Mouse (Mus musculus) adrenal gland, postnatal 25 days (tissue): Measurements from ENCODE around the gene Mtmr4. TPM values are rescaled to one million over a fixed set of nuclear protein-coding genes. Genes with fewer than 3 reads are reported as not detected.

Experiments used
- DNase-seq: peaks from one replicate; pipeline ENCODE4 v3.0.0; 2021; ENCODE audit warnings: mixed read lengths
- long read RNA-seq: library from polyadenylated mRNA; stranded (forward); transcript quantifications from one replicate; pipeline ENCODE4 v2.0.0, GENCODE M21; 2021
- total RNA-seq: library from RNA; stranded (reverse); gene quantifications from 2 replicates; pipeline ENCODE4 v1.2.3, GENCODE M21; 2021

Gene Mtmr4
- 25.3 and 33.2 TPM in 2 replicates for total RNA-seq
- long read RNA-seq, full-length matches to known transcripts, result 2 of 6 reads
- long read RNA-seq, partial matches to known transcripts, result 4 of 6 reads
- long read RNA-seq, other reads (novel, unspliced or antisense), result 0 of 6 reads

- peak; percentile 99 for DNase-seq
Observed at GRCm38 (mm10) chr11:87591526-87592353, at the start of gene Mtmr4. Gene Mtmr4 (plus strand): TSS chr11:87592162.

- no peak for DNase-seq
Observed at GRCm38 (mm10) chr11:87542285-87542684, 49.7 kb upstream of the Mtmr4 start.

- no peak for DNase-seq
Observed at GRCm38 (mm10) chr11:87542906-87543305, 49.1 kb upstream of the Mtmr4 start.

- no peak for DNase-seq
Observed at GRCm38 (mm10) chr11:87553342-87553741, 38.6 kb upstream of the Mtmr4 start.

GRCm38 (mm10) chr11:87554386-87554785 lies 37.6 kb upstream of the Mtmr4 start:
- no peak for DNase-seq

GRCm38 (mm10) chr11:87555106-87555703 lies 36.8 kb upstream of the Mtmr4 start:
- DNase-seq, result no peak

GRCm38 (mm10) chr11:87561208-87561607 lies 30.8 kb upstream of the Mtmr4 start:
- DNase-seq, result no peak

- DNase-seq, result no peak
Observed at GRCm38 (mm10) chr11:87566501-87566900, 25.5 kb upstream of the Mtmr4 start, which contains the start of gene Gm11492. Gene Gm11492 (plus strand): TSS chr11:87566653.

- no peak for DNase-seq
Observed at GRCm38 (mm10) chr11:87568255-87568953, 23.6 kb upstream of the Mtmr4 start, which contains the start of gene Sept4. Gene Sept4 (plus strand): TSS chr11:87568903.

- DNase-seq, result no peak
Observed at GRCm38 (mm10) chr11:87570743-87571142, 21.2 kb upstream of the Mtmr4 start.

GRCm38 (mm10) chr11:87571361-87571950 lies 20.5 kb upstream of the Mtmr4 start:
- DNase-seq, result no peak

GRCm38 (mm10) chr11:87573751-87574150 lies 18.2 kb upstream of the Mtmr4 start:
- no peak for DNase-seq

GRCm38 (mm10) chr11:87574520-87575180 lies 17.3 kb upstream of the Mtmr4 start:
- no peak for DNase-seq

GRCm38 (mm10) chr11:87577601-87578248 lies 14.2 kb upstream of the Mtmr4 start:
- no peak for DNase-seq

- peak; percentile 82 for DNase-seq
Observed at GRCm38 (mm10) chr11:87578249-87578962, 13.6 kb upstream of the Mtmr4 start.

GRCm38 (mm10) chr11:87578963-87579601 lies 12.9 kb upstream of the Mtmr4 start:
- DNase-seq, result no peak

GRCm38 (mm10) chr11:87579713-87580112 lies 12.2 kb upstream of the Mtmr4 start:
- no peak for DNase-seq

- DNase-seq, result no peak
Observed at GRCm38 (mm10) chr11:87580543-87581085, 11.3 kb upstream of the Mtmr4 start.

- no peak for DNase-seq
Observed at GRCm38 (mm10) chr11:87581161-87581865, 10.6 kb upstream of the Mtmr4 start.
